Mouse (Mus musculus) adrenal gland (tissue): ENCODE measurements around the gene Rpe65.

ENCODE experiments used
- intact Hi-C: fragments of 180-260 bp; cut with DNase I; formaldehyde crosslinking; loops from one replicate; pipeline ENCODE4 v1.15.1; 2025
- long read RNA-seq, 2 experiments: library from polyadenylated mRNA; unstranded; transcript quantifications; one replicate each; pipeline ENCODE4 v2.0.0; 2020; ENCODE audit warnings: borderline replicate concordance in 1 of 2; ENCODE audit not compliant: insufficient replicate concordance in 1 of 2

The Rpe65 gene
- long read RNA-seq, experiment 1 = 0 reads
- long read RNA-seq, experiment 2 = 0 reads

DNA sequence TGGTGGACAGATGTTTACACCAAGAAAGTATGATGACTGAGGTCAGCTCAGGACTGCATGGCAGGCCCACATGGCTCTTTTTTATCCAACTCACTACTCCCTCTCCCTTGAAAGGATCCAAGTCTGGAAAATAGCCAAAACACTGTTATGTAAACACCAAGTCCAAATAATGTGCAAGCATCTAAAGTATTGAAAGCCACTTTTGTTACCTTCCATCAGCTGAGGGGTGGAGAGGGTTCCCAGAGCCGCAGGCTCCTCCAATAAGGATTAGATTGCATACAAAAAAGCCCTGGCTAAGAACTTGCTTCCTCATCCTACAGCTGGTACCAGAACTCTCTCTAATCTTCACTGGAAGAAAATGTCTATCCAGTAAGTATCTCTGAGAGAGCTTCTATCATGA lies at the start of gene Rpe65:
Rpe65 (plus strand) TSS at position 301 of the 400 bp plus-strand sequence.
- intact Hi-C loops = no loop called here

DNA sequence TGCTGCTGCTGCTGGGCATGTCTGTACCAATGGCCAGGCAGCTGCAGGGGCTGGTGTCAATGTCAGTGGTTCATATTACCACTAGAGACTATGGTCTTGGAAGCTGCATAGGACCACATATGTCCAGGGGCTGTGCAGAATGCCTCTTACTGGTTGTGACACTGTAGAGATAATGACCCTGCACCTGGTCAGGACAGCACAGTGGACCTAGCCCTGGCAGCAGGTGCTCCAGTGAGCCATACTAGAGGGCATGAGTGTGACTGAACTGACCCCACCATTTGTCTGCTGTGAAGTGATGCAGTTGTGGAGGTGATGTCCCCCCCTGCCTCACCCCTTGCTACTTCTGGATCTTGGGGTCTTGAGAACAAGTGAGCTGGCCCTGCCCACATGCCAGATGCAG lies 48.8 kb upstream of the Rpe65 start:
- intact Hi-C loops = no loop called here

DNA sequence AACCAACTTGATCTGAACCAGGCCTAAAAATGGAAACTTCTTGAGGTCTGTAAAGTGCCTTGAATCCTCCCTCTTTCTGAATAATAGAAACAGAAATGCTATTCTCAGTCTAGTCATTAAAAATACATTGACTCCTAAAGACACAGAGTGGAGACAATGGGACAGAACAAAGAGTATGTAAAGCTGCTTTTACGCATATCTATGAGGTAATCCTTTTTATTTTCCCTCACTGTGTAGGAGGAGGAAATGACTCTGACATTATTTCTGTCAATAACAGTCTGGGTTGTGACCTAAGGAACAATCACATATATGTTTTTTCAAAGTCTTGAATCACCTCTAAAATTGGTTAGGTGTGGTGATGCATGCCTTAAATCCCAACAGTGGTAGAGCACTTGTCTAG lies 16.0 kb downstream of the Rpe65 start:
- intact Hi-C loops = no loop called here

- intact Hi-C loops = no loop called here
Observed at GRCm38 (mm10) chr3:159621026-159621425, 22.1 kb downstream of the Rpe65 start.

- intact Hi-C loops = no loop called here
Observed at GRCm38 (mm10) chr3:159624010-159624409, 25.0 kb downstream of the Rpe65 start.

GRCm38 (mm10) chr3:159660741-159661140 lies 61.8 kb downstream of the Rpe65 start:
- intact Hi-C loops = no loop called here

DNA sequence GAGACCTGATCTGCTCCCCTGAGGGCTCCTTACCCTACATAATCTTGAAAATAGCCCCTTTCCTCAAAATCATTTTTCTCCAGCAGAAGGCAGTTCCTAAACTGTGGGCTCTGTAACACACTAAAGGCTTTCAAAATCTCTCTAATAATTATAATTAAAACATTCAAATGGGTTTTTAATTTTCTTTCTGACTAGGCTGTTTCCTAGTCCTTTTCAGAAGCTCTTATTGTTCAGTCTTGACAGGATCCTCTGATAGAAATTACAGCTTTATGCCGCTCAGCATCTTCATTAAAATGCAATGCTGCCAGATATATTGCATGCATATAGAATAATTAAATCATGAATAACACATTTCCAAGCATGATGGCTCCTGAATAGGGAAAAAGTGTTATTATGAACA lies 64.4 kb downstream of the Rpe65 start:
- intact Hi-C loops = no loop called here
